Mouse (Mus musculus) cortical plate, adult 2 months (tissue): ENCODE results near the gene Igfbp7.

Experiments used
- CTCF ChIP-seq: fragments of 200-500 bp; IDR thresholded peaks from 2 replicates; pipeline ENCODE4 v1.5.1; 2011; ENCODE audit warnings: mild to moderate bottlenecking, control low read depth, low read length; ENCODE audit not compliant: insufficient read depth; ENCODE audit errors: extremely low read depth
- POLR2A ChIP-seq: fragments of 200-500 bp; IDR thresholded peaks from 2 replicates; pipeline ENCODE4 v1.6.1; 2011; ENCODE audit warnings: mild to moderate bottlenecking, low read length, control low read depth; ENCODE audit not compliant: insufficient read depth; ENCODE audit errors: extremely low read depth

- TF ChIP-seq CTCF, result no peak
- TF ChIP-seq POLR2A, result no peak
Measured at GRCm38 (mm10) chr5:77374945-77375344, 32.9 kb downstream of the Igfbp7 start.
